ENCODE assay signal across 7 mouse cellular contexts in the genomic region with DNA sequence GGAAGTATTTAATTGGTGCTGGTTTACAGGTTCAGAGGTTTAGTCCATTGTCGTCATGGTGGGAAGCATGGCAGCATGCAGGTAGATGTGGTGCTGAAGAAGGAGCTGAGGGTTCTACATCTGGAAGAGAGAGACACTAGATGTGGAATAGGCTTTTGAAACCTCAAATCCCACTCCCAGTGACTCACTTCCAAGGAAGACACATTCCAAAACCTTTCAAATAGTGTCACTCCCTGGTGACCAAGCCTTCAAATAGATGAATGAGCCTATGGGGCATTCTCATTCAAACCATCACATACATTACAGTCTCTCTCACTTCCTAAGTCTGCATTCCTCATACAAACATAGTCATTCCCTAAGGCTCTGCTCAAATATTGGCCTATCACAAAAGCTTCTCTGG.
"Had no signal": no experiment of that assay in that cellular context is flagged by ENCODE, and none has a peak within 500 bp of the region (broad histone marks: within the 10 kb centered on the region; RNA-seq: fewer than 3 reads in every experiment).

No protein-coding gene starts in this region.

- DNase-seq: lung, adult 18-20 months; lung, embryonic 14.5 days; lung, postnatal 10 days; right cerebral cortex, postnatal 14 days; thymus, adult 2 months; thymus, postnatal 14 days; thymus, postnatal 36 days had no signal
